Mouse (Mus musculus): ENCODE results near the gene Zglp1. TPM values are rescaled to one million over a fixed set of nuclear protein-coding genes. Genes with fewer than 3 reads are reported as not detected.
A peak's percentile ranks its signal among the peaks of the same experiment; 100 is the strongest.

The Zglp1 gene
- total and polyA plus RNA-seq, 2 experiments: 0.39 TPM; not detected in 1

DNA sequence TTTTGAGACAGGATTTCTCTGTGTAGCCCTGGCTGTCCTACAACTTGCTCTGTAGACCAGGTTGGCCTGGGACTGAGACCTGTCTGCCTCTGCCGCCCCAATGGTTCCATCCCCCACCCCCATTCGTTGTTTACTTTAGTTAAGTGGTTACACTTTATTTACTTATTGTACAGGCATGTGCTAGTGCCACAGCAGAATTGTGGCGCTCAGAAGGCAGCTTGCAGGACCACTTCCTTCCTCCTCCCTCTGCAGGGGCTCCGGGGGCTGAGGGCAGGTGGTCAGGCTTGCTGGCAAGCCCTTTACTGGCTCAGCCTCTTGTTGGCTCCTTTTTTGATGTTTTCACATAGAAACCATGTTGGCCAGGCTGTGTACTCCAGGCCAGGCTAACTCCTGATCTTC lies 49.7 kb downstream of the Zglp1 start:
- Histone ChIP-seq H3K27ac (replicated peaks; ENCODE audit: insufficient read depth, low read depth, low read length) (no peak overlapping the region), H3K4me3 (ENCODE audit: insufficient read depth, low read depth, low read length) (0 out of 2 replicates have a peak overlapping the region, but pooled peaks have one; percentile 14), H3K9ac (ENCODE audit: low read depth, low read length) (no peak overlapping the region; the same call in 1 of the 2 replicates), H3K36me3 (ENCODE audit: control insufficient read depth, insufficient read depth, low read length) (peaks cover 12% of the 10 kb centered on the region), H3K4me1 (ENCODE audit: control insufficient read depth, insufficient read depth, low read length) (peaks cover 6% of the 10 kb centered on the region; the same call in 1 of the 2 replicates), H3K79me2 (ENCODE audit: control insufficient read depth, insufficient read depth, low read length) (peaks cover 4% of the 10 kb centered on the region; the same call in 1 of the 2 replicates), H3K27me3 (ENCODE audit: control insufficient read depth, insufficient read depth, low read length) (no peaks in the 10 kb centered on the region)
- 29% methylated on average over 4 of the region's 4 CpGs for WGBS
- no peak for DNase-seq (ENCODE audit: extremely low read depth, low read depth, low spot score)
- TF ChIP-seq POLR2A (IDR thresholded peaks at IDR 0.05; ENCODE audit: extremely low read depth, insufficient read depth, low read length) (no peak), CTCF (IDR thresholded peaks at IDR 0.05; ENCODE audit: low read depth, low read length) (no peak)

DNA sequence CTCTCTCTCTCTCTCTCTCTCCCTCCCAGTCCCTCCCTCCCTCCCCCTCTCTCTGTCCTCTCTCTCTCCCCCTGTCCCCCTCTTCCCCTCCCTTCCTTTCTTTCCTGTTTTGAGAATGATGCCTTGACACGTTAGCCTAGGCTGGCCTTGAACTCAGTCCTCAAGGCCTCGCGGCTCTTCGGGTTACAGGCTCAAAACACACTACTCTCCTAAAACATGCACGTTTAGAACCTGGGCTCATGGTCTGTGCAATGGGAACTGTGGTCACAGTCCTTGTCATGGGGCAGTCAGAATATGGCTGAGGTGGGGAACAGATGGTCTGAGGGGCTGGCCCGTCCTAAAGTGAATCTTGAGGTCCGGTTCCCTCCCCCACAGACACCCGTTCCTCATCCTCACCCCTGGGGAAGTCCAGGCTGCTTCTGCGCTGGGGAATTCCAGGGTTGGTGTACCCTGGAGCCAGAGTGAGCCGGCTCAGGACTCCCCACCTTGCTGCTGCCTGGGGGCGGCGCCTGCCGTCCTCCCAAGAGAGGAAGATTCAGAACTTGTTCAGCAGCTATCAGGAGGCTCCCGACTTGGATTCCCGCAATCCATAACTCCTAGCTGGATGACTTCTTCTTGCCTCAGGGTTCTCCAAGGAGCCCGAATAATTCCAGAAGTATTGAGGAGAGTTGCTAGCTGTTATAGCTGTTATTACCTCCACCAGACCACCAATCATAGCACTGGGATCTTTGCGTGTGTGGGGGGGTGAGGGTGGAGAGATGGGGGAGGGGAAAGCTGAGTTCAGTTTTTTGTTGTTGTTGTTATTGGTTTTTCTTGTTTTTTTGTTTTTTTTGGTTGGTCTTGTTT lies 50.3 kb downstream of the Zglp1 start:
- Histone ChIP-seq H3K27ac (replicated peaks; ENCODE audit: insufficient read depth, low read depth, low read length) (peak overlapping the region; percentile 8), H3K27me3 (ENCODE audit: control insufficient read depth, insufficient read depth, low read length) (no peaks in the 10 kb centered on the region)
- 4% methylated on average over 17 of the region's 17 CpGs for WGBS

DNA sequence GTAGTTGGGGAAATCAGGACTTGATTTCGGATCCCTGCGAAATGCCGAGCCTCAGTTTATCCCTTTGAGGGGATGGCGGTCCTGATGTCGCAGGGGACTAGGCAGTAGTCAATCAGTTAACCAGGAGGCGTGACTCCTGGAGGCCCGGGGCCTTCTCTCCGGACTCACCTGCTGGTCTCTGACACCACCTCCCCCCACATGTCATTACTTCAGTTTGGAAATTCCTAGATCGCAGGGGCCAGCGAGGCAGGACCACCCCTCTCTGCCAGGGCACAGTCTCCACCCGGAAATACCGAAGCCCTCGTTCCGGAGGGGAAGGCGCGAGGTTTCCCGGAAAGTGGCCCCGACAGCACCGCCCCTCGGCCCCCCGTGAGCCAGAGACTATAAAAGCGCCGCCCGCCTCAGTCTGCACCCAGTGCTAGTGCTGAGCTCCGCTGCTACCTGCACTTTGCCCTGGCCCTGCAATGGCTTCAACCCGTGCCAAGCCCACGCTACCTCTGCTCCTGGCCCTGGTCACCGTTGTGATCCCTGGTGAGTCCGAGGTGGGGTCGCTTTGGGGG lies 51.2 kb downstream of the Zglp1 start, which contains the start of gene Icam1:
Gene Icam1, plus strand, starts transcription at position 415 of the 560 bp plus-strand sequence.
- Histone ChIP-seq H3K27me3 (ENCODE audit: control insufficient read depth, insufficient read depth, low read length) (no peaks in the 10 kb centered on the region), H3K27ac (replicated peaks; ENCODE audit: insufficient read depth, low read depth, low read length) (peak within 1 kb of the TSS; percentile 80), H3K4me1 (ENCODE audit: control insufficient read depth, insufficient read depth, low read length) (peaks cover 6% of the 10 kb centered on the region; the same call in 1 of the 2 replicates), H3K79me2 (ENCODE audit: control insufficient read depth, insufficient read depth, low read length) (peaks cover 4% of the 10 kb centered on the region; the same call in 1 of the 2 replicates), H3K9ac (ENCODE audit: low read depth, low read length) (peak within 1 kb of the TSS; percentile 66), H3K4me3 (ENCODE audit: insufficient read depth, low read depth, low read length) (peak within 1 kb of the TSS; percentile 76), H3K36me3 (ENCODE audit: control insufficient read depth, insufficient read depth, low read length) (peaks cover 5% of the 10 kb centered on the region; the same call in 1 of the 2 replicates)
- 1% methylated on average over 30 of the region's 30 CpGs for WGBS
- TF ChIP-seq POLR2A (IDR thresholded peaks at IDR 0.05; ENCODE audit: extremely low read depth, insufficient read depth, low read length) (peak; percentile 95), CTCF (IDR thresholded peaks at IDR 0.05; ENCODE audit: low read depth, low read length) (no peak)
- DNase-seq (ENCODE audit: extremely low read depth, low read depth, low spot score): peak; percentile 69

More for the DNA sequence above, 50.3 kb downstream of the Zglp1 start:
- DNase-seq (ENCODE audit: extremely low read depth, low read depth, low spot score): no peak
- Histone ChIP-seq H3K36me3 (ENCODE audit: control insufficient read depth, insufficient read depth, low read length) (peaks cover 12% of the 10 kb centered on the region), H3K4me3 (ENCODE audit: insufficient read depth, low read depth, low read length) (peak overlapping the region; percentile 76), H3K4me1 (ENCODE audit: control insufficient read depth, insufficient read depth, low read length) (peaks cover 6% of the 10 kb centered on the region; the same call in 1 of the 2 replicates), H3K9ac (ENCODE audit: low read depth, low read length) (peak overlapping the region; percentile 66), H3K79me2 (ENCODE audit: control insufficient read depth, insufficient read depth, low read length) (peaks cover 4% of the 10 kb centered on the region; the same call in 1 of the 2 replicates)
- TF ChIP-seq CTCF (IDR thresholded peaks at IDR 0.05; ENCODE audit: low read depth, low read length) (no peak), POLR2A (IDR thresholded peaks at IDR 0.05; ENCODE audit: extremely low read depth, insufficient read depth, low read length) (no peak)

DNA sequence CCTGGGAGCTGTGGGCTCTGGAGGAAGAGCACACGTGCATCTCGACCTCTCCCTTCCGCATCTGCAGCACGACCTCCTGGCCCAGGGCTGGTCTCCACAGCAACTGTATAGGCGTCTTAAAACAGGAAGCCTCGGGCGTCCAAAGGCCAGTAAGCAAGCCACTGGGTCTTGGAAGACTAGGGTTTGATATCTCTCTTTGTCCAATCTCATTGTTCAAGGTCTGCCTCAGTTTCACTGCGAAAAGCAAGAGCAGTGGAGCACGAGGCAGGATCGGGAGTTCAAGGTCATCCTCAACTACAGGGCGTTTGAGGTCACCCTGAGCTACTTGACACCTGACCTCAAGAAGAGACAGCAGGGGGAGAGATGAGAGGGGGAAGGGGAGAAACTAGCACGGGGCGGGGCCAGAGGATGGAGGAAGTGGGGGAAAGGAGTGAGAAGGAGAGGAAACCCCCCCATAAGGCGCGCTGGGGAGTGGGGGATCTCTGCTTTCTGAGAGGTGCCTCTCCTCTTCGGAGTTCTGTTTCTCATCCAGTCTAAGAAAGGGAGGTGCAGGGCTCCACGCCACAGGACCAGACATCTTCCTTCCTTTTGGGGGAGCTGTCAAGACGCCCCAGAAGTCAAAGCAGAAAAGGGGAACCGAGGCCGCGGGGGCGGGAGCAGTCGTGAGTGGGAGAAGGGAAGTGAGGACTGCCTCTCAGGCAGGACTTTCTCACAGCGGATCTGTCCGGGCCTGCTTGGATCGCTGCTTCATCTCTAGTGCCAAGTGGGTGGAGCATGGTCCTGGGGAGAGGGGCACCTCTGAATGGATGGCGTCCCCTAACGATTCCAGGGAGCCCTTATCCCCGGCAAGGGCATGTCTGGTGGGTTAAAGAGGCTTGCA lies 52.0 kb downstream of the Zglp1 start:
- WGBS: 22% methylated on average over 29 of the region's 29 CpGs

More for the DNA sequence above, 52.0 kb downstream of the Zglp1 start:
- Histone ChIP-seq H3K4me1 (ENCODE audit: control insufficient read depth, insufficient read depth, low read length) (peaks cover 6% of the 10 kb centered on the region; the same call in 1 of the 2 replicates), H3K27ac (replicated peaks; ENCODE audit: insufficient read depth, low read depth, low read length) (peak overlapping the region; percentile 80), H3K79me2 (ENCODE audit: control insufficient read depth, insufficient read depth, low read length) (peaks cover 4% of the 10 kb centered on the region; the same call in 1 of the 2 replicates), H3K9ac (ENCODE audit: low read depth, low read length) (peak overlapping the region; percentile 66), H3K36me3 (ENCODE audit: control insufficient read depth, insufficient read depth, low read length) (no peaks in the 10 kb centered on the region), H3K4me3 (ENCODE audit: insufficient read depth, low read depth, low read length) (peak overlapping the region; percentile 76), H3K27me3 (ENCODE audit: control insufficient read depth, insufficient read depth, low read length) (no peaks in the 10 kb centered on the region)
- no peak for TF ChIP-seq CTCF (IDR thresholded peaks at IDR 0.05; ENCODE audit: low read depth, low read length)
- no peak for TF ChIP-seq POLR2A (IDR thresholded peaks at IDR 0.05; ENCODE audit: extremely low read depth, insufficient read depth, low read length)
- DNase-seq (ENCODE audit: extremely low read depth, low read depth, low spot score): peak; percentile 64

Other genes starting within 250 kb of the Zglp1 start
- not detected in 2 replicates for gene Rdh8, start 248.6 kb downstream of the Zglp1 start, total RNA-seq (2014; rRNA removed)
- gene Rdh8, start 248.6 kb downstream of the Zglp1 start, polyA plus RNA-seq (2012; rRNA removed): not detected in 2 replicates
- gene A230050P20Rik, start 198.5 kb downstream of the Zglp1 start, total RNA-seq (2014; rRNA removed): 14.8 and 17.1 TPM in 2 replicates
- gene A230050P20Rik, start 198.5 kb downstream of the Zglp1 start, polyA plus RNA-seq (2012; rRNA removed): 112 and 186 TPM in 2 replicates
- gene Angptl6, start 187.4 kb downstream of the Zglp1 start, total RNA-seq (2014; rRNA removed): 17.6 and 27.9 TPM in 2 replicates
- gene Angptl6, start 187.4 kb downstream of the Zglp1 start, polyA plus RNA-seq (2012; rRNA removed): 44.1 and 47.4 TPM in 2 replicates
- gene Ppan, start 178.9 kb downstream of the Zglp1 start, total RNA-seq (2014; rRNA removed): 6.5 and 12.5 TPM in 2 replicates
- 32.6 and 69.6 TPM in 2 replicates for gene Ppan, start 178.9 kb downstream of the Zglp1 start, polyA plus RNA-seq (2012; rRNA removed)
- 51.7 and 60.4 TPM in 2 replicates for gene Eif3g, start 168.5 kb downstream of the Zglp1 start, total RNA-seq (2014; rRNA removed)
- gene Eif3g, start 168.5 kb downstream of the Zglp1 start, polyA plus RNA-seq (2012; rRNA removed): 91.8 and 98.3 TPM in 2 replicates
- 5.3 and 6.6 TPM in 2 replicates for gene Dnmt1, start 107.2 kb downstream of the Zglp1 start, total RNA-seq (2014; rRNA removed)
- 4.4 and 5.5 TPM in 2 replicates for gene Dnmt1, start 107.2 kb downstream of the Zglp1 start, polyA plus RNA-seq (2012; rRNA removed)
- 1.2 and 2.1 TPM in 2 replicates for gene S1pr2, start 90.3 kb downstream of the Zglp1 start, total RNA-seq (2014; rRNA removed)
- gene S1pr2, start 90.3 kb downstream of the Zglp1 start, polyA plus RNA-seq (2012; rRNA removed): 2.9 and 3.9 TPM in 2 replicates
- gene Mrpl4, start 64.4 kb downstream of the Zglp1 start, total RNA-seq (2014; rRNA removed): 16.0 and 21.9 TPM in 2 replicates
- 72.4 and 79.8 TPM in 2 replicates for gene Mrpl4, start 64.4 kb downstream of the Zglp1 start, polyA plus RNA-seq (2012; rRNA removed)
- gene Icam1, start 51.1 kb downstream of the Zglp1 start, total RNA-seq (2014; rRNA removed): 8.6 and 9.6 TPM in 2 replicates
- gene Icam1, start 51.1 kb downstream of the Zglp1 start, polyA plus RNA-seq (2012; rRNA removed): 5.8 and 11.6 TPM in 2 replicates
- gene Icam4, start 37.7 kb downstream of the Zglp1 start, total RNA-seq (2014; rRNA removed): 0.28 TPM in 1 of 2 replicates, not detected in the other
- gene Icam4, start 37.7 kb downstream of the Zglp1 start, polyA plus RNA-seq (2012; rRNA removed): 0.62 and 0.81 TPM in 2 replicates
- gene Icam5, start 35.0 kb downstream of the Zglp1 start, total RNA-seq (2014; rRNA removed): 0.07 TPM in 1 of 2 replicates, not detected in the other
- 0.02 and 0.09 TPM in 2 replicates for gene Icam5, start 35.0 kb downstream of the Zglp1 start, polyA plus RNA-seq (2012; rRNA removed)
- 0.46 and 0.54 TPM in 2 replicates for gene Gm49373, start 6.0 kb upstream of the Zglp1 start, total RNA-seq (2014; rRNA removed)
- 0.05 and 0.10 TPM in 2 replicates for gene Gm49373, start 6.0 kb upstream of the Zglp1 start, polyA plus RNA-seq (2012; rRNA removed)
- 30.6 and 31.1 TPM in 2 replicates for gene Fdx1l, start 6.5 kb upstream of the Zglp1 start, total RNA-seq (2014; rRNA removed)
- 45.3 and 50.3 TPM in 2 replicates for gene Fdx1l, start 6.5 kb upstream of the Zglp1 start, polyA plus RNA-seq (2012; rRNA removed)
- 2.0 and 2.5 TPM in 2 replicates for gene Gm38431, start 24.9 kb upstream of the Zglp1 start, total RNA-seq (2014; rRNA removed)
- gene Gm38431, start 24.9 kb upstream of the Zglp1 start, polyA plus RNA-seq (2012; rRNA removed): 3.4 and 5.8 TPM in 2 replicates
- 1.8 and 5.3 TPM in 2 replicates for gene Raver1, start 24.9 kb upstream of the Zglp1 start, total RNA-seq (2014; rRNA removed)
- 19.6 and 22.1 TPM in 2 replicates for gene Raver1, start 24.9 kb upstream of the Zglp1 start, polyA plus RNA-seq (2012; rRNA removed)
- gene Tyk2, start 64.2 kb upstream of the Zglp1 start, total RNA-seq (2014; rRNA removed): 9.3 and 16.4 TPM in 2 replicates
- gene Tyk2, start 64.2 kb upstream of the Zglp1 start, polyA plus RNA-seq (2012; rRNA removed): 18.2 and 21.0 TPM in 2 replicates
- 27.4 and 36.0 TPM in 2 replicates for gene Cdc37, start 82.9 kb upstream of the Zglp1 start, total RNA-seq (2014; rRNA removed)
- gene Cdc37, start 82.9 kb upstream of the Zglp1 start, polyA plus RNA-seq (2012; rRNA removed): 41.2 and 41.8 TPM in 2 replicates
- gene Pde4a, start 98.6 kb upstream of the Zglp1 start, total RNA-seq (2014; rRNA removed): 1.0 and 1.5 TPM in 2 replicates
- 1.9 and 3.5 TPM in 2 replicates for gene Pde4a, start 98.6 kb upstream of the Zglp1 start, polyA plus RNA-seq (2012; rRNA removed)
- gene Keap1, start 172.3 kb upstream of the Zglp1 start, total RNA-seq (2014; rRNA removed): 29.5 and 37.3 TPM in 2 replicates
- 69.1 and 76.4 TPM in 2 replicates for gene Keap1, start 172.3 kb upstream of the Zglp1 start, polyA plus RNA-seq (2012; rRNA removed)
- 3.3 and 4.1 TPM in 2 replicates for gene S1pr5, start 181.3 kb upstream of the Zglp1 start, total RNA-seq (2014; rRNA removed)
- gene S1pr5, start 181.3 kb upstream of the Zglp1 start, polyA plus RNA-seq (2012; rRNA removed): 5.3 and 9.9 TPM in 2 replicates
- 22.3 and 27.3 TPM in 2 replicates for gene Atg4d, start 198.2 kb upstream of the Zglp1 start, total RNA-seq (2014; rRNA removed)
- gene Atg4d, start 198.2 kb upstream of the Zglp1 start, polyA plus RNA-seq (2012; rRNA removed): 42.2 and 45.8 TPM in 2 replicates
- gene Kri1, start 220.9 kb upstream of the Zglp1 start, total RNA-seq (2014; rRNA removed): 5.0 and 6.5 TPM in 2 replicates
- gene Kri1, start 220.9 kb upstream of the Zglp1 start, polyA plus RNA-seq (2012; rRNA removed): 6.3 and 9.7 TPM in 2 replicates
- gene Cdkn2d, start 224.3 kb upstream of the Zglp1 start, total RNA-seq (2014; rRNA removed): 3.0 and 3.9 TPM in 2 replicates
- 5.1 and 5.2 TPM in 2 replicates for gene Cdkn2d, start 224.3 kb upstream of the Zglp1 start, polyA plus RNA-seq (2012; rRNA removed)
- 0.07 and 0.55 TPM in 2 replicates for gene Ap1m2, start 245.2 kb upstream of the Zglp1 start, total RNA-seq (2014; rRNA removed)
- gene Ap1m2, start 245.2 kb upstream of the Zglp1 start, polyA plus RNA-seq (2012; rRNA removed): 0.06 and 0.28 TPM in 2 replicates